Mouse (Mus musculus) limb, embryonic 14.5 days (tissue): ENCODE results near the gene Aida. TPM values are rescaled to one million over a fixed set of nuclear protein-coding genes. Genes with fewer than 3 reads are reported as not detected.

Source experiments
- ATAC-seq: fragments of 200-750 bp; cut with Nextera tagmentation; 2 replicates; pipeline ENCODE4 v1.8.0; 2017; ENCODE audit warnings: low read depth, moderate number of reproducible peaks, moderate TSS enrichment; ENCODE audit not compliant: low FRiP score
- DNase-seq: peaks from one replicate; pipeline ENCODE4 v3.0.0-alpha.2; 2015; ENCODE audit warnings: low spot score
- H3K27ac ChIP-seq: fragments of 300-500 bp; sonication (generic); replicated peaks from 2 replicates; pipeline ENCODE4 v1.5.1; 2014; ENCODE audit warnings: low read depth, mild to moderate bottlenecking, low read length, moderate library complexity, mixed read lengths
- H3K27me3 ChIP-seq: fragments of 300-500 bp; sonication (generic); 2 replicates; pipeline ENCODE4 v1.6.1; 2014; ENCODE audit warnings: low read length, mixed read lengths; ENCODE audit not compliant: control insufficient read depth, insufficient read depth
- H3K36me3 ChIP-seq: fragments of 300-500 bp; sonication (generic); 2 replicates; pipeline ENCODE4 v1.6.1; 2014; ENCODE audit warnings: mild to moderate bottlenecking, low read length, moderate library complexity, mixed read lengths; ENCODE audit not compliant: control insufficient read depth, insufficient read depth
- H3K4me1 ChIP-seq: fragments of 300-500 bp; sonication (generic); 2 replicates; pipeline ENCODE4 v1.6.1; 2014; ENCODE audit warnings: antibody characterized with exemption, low read length, mixed read lengths; ENCODE audit not compliant: control insufficient read depth, insufficient read depth
- H3K4me2 ChIP-seq: fragments of 300-500 bp; sonication (generic); replicated peaks from 2 replicates; pipeline ENCODE4 v1.6.1; 2014; ENCODE audit warnings: low read depth, mild to moderate bottlenecking, low read length, moderate library complexity; ENCODE audit not compliant: severe bottlenecking
- H3K4me3 ChIP-seq: fragments of 300-500 bp; sonication (generic); replicated peaks from 2 replicates; pipeline ENCODE4 v1.5.1; 2014; ENCODE audit warnings: low read length
- H3K9ac ChIP-seq: fragments of 300-500 bp; sonication (generic); 2 replicates; pipeline ENCODE4 v1.6.1; 2014; ENCODE audit warnings: mild to moderate bottlenecking, low read depth, low read length, moderate library complexity; ENCODE audit not compliant: severe bottlenecking
- H3K9me3 ChIP-seq: fragments of 300-500 bp; sonication (generic); 2 replicates; pipeline ENCODE4 v1.6.1; 2016; ENCODE audit warnings: low read length; ENCODE audit not compliant: control insufficient read depth
- POLR2A ChIP-seq: fragments of 200-500 bp; IDR thresholded peaks from 2 replicates; pipeline ENCODE4 v1.8.0; 2012; ENCODE audit warnings: inconsistent platforms, mild to moderate bottlenecking, moderate library complexity, borderline replicate concordance; ENCODE audit not compliant: insufficient read depth, insufficient read length; ENCODE audit errors: extremely low read depth
- WGBS: fragments of 180-500 bp; shearing (Covaris S2); extraction: QIAGEN DNeasy Blood & Tissue Kit; methylation state at CpG from one replicate; pipeline ENCODE4 v1.1.7; 2014; 5-methylcytosine and 5-hydroxymethylcytosine counted together
- polyA plus RNA-seq, 2 experiments: library from polyadenylated mRNA; depleted of rRNA in 1 of 2; stranded (reverse) in 1 of 2; unstranded in 1 of 2; fragments of >200 nt; fragmentation: Nextera tagmentation in 1 of 2; extraction: Ambion mirVana in 1 of 2; gene quantifications; 2 replicates each; pipeline versions ENCODE4 v1.2.1 to v1.2.3; 2012 to 2014

The Aida gene
- polyA plus RNA-seq, 2 experiments: 31.9 to 93.3 TPM

- ATAC-seq: no peak
- WGBS: 95% methylated on average over 3 of the region's 3 CpGs
- H3K36me3 ChIP-seq: peaks cover 84% of the 10 kb centered on the region
These were observed 62.5 kb downstream of the Aida start for GRCm38 (mm10) chr1:183358901-183359300.

DNA sequence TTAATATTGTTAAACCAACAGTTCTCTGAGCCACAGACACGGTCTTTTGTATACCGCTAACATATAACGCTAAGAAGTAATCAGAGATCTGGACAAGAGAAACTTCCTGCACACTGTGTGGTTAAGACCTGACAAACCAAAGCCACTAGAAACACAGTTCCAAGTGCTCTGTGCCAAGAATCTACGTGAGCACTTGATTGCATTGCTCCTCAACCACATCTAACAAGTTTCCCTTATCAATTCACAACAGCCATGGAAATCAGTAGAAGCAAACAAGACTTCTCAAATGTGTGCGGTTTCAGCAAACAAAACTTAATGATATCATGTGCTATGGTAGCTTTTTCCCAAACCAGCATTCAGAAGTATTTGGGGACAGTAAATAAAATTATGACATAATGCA is 65.9 kb downstream of the Aida start:
- H3K27ac ChIP-seq: no peak overlapping the region
- TF ChIP-seq POLR2A: no peak
- WGBS: 90% methylated on average over 5 of the region's 5 CpGs
- H3K4me1 ChIP-seq: no peaks in the 10 kb centered on the region
- H3K4me2 ChIP-seq: no peak overlapping the region
- no peak overlapping the region for H3K9ac ChIP-seq
- DNase-seq (no peak), ATAC-seq (no peak)
- no peaks in the 10 kb centered on the region for H3K9me3 ChIP-seq
- H3K36me3 ChIP-seq: peaks cover 77% of the 10 kb centered on the region
- H3K4me3 ChIP-seq: no peak overlapping the region
- H3K27me3 ChIP-seq: no peaks in the 10 kb centered on the region

More at GRCm38 (mm10) chr1:183358901-183359300, 62.5 kb downstream of the Aida start:
- Histone ChIP-seq H3K4me3 (no peak overlapping the region), H3K9ac (no peak overlapping the region), H3K9me3 (no peaks in the 10 kb centered on the region), H3K27me3 (no peaks in the 10 kb centered on the region), H3K27ac (no peak overlapping the region), H3K4me1 (no peaks in the 10 kb centered on the region), H3K4me2 (no peak overlapping the region)
- no peak for DNase-seq
- TF ChIP-seq POLR2A: no peak

GRCm38 (mm10) chr1:183362729-183363576 is 66.6 kb downstream of the Aida start:
- Histone ChIP-seq H3K27me3 (no peaks in the 10 kb centered on the region), H3K4me3 (no peak overlapping the region), H3K4me2 (no peak overlapping the region), H3K27ac (no peak overlapping the region), H3K4me1 (peaks cover 2% of the 10 kb centered on the region; the same call in 1 of the 2 replicates), H3K9ac (no peak overlapping the region), H3K9me3 (no peaks in the 10 kb centered on the region), H3K36me3 (peaks cover 71% of the 10 kb centered on the region)
- no peak for TF ChIP-seq POLR2A
- 76% methylated on average over 14 of the region's 14 CpGs for WGBS
- no peak for DNase-seq
- ATAC-seq: no peak

DNA sequence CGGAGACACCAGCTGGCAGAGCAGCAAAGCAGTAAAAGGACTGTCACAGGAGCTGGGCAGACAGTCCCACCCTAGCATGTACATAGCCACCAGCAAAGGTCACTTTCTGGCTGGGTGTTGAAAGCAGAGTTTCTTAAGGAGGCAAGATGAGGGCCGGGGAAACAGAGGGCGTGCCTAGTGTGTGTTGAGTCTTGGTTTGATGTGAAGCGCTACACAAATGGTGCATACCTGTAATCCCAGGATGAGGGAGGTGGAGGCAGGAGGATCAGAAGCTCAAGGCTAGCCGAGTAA is 67.1 kb downstream of the Aida start:
- Histone ChIP-seq H3K4me1 (peaks cover 8% of the 10 kb centered on the region), H3K4me3 (no peak overlapping the region), H3K9me3 (no peaks in the 10 kb centered on the region), H3K27me3 (no peaks in the 10 kb centered on the region), H3K4me2 (no peak overlapping the region), H3K9ac (no peak overlapping the region), H3K36me3 (peaks cover 66% of the 10 kb centered on the region), H3K27ac (no peak overlapping the region)
- TF ChIP-seq POLR2A: no peak
- no peak for DNase-seq
- WGBS: 91% methylated on average over 5 of the region's 5 CpGs
- no peak for ATAC-seq

DNA sequence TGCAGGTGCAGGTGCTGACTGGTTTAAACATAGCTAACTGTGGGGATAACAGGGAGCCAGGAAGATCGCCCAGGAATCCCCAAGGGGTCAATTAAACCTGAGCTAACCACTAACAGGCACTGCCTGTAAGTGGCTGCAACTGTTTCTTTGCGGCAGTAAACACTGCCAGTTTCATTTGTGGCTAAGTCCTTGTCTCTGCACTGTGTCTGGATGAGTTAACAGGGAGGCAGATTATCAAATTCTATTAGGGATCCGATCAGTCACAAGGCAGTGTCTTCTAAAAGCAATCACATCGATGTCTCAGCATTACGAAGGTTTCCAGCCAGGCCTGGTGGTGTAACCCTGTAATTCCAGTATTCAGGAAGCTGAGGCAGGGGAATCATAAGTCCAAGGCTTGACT is 70.0 kb downstream of the Aida start:
- no peak overlapping the region for H3K4me2 ChIP-seq
- peaks cover 11% of the 10 kb centered on the region for H3K4me1 ChIP-seq
- H3K9me3 ChIP-seq: no peaks in the 10 kb centered on the region
- ATAC-seq: no peak
- no peak overlapping the region for H3K9ac ChIP-seq
- WGBS: 78% methylated on average over 5 of the region's 5 CpGs
- TF ChIP-seq POLR2A: no peak
- peaks cover 42% of the 10 kb centered on the region for H3K36me3 ChIP-seq
- no peak for DNase-seq
- no peak overlapping the region for H3K27ac ChIP-seq
- H3K27me3 ChIP-seq: no peaks in the 10 kb centered on the region
- no peak overlapping the region for H3K4me3 ChIP-seq
